Mouse (Mus musculus): ENCODE results near the gene Hus1b. TPM values are rescaled to one million over a fixed set of nuclear protein-coding genes. Genes with fewer than 3 reads are reported as not detected.

The Hus1b gene
- total and polyA plus RNA-seq, 3 experiments = 7.3 to 17.8 (median 9.0) TPM

DNA sequence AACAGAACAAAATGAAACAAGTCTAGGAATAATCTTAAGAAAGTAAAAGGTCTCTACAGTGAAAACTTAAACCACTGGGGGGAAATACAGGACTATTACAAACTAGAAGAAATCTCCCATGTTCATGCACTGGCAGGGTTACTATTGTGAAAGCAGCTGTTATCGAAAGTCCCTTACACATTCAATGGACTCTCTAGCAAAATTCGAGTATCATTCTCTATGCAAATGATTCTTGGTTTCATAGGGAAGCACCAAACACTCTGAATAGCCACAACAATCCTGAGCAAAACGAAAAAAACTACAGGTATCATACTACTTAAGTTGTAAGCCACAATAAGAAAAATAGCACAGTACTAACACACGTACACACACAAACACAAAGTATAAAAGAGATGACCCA is 25.6 kb downstream of the Hus1b start:
- peaks cover 0 to 21% of the 10 kb centered on the region in 2 experiments; a peak in 2 of 4 replicates for H3K4me1 ChIP-seq (ENCODE audit: control insufficient read depth in 1 of 2, insufficient read depth in 2 of 2)

GRCm38 (mm10) chr13:30913757-30914156 is 33.8 kb downstream of the Hus1b start:
- Histone ChIP-seq H3K9ac (ENCODE audit: insufficient read depth, low read depth) (no peak overlapping the region), H3K4me1 (ENCODE audit: control insufficient read depth in 1 of 2, insufficient read depth in 2 of 2) (peaks cover 6 to 22% of the 10 kb centered on the region in 2 experiments; a peak in 3 of 4 replicates), H3K9me3 (replicated peaks; ENCODE audit: low read length) (no peaks in the 10 kb centered on the region), H3K27me3 (replicated peaks) (no peaks in the 10 kb centered on the region), H3K79me2 (replicated peaks; ENCODE audit: control insufficient read depth, extremely low read depth, insufficient read depth, poor library complexity, severe bottlenecking) (no peaks in the 10 kb centered on the region), H3K4me2 (ENCODE audit: insufficient read depth, low read depth, poor library complexity, severe bottlenecking) (no peak overlapping the region), H3K4me3 (replicated peaks in 1 of 3; ENCODE audit: low read depth in 2 of 3, low read length in 2 of 3, poor library complexity in 1 of 3) (no peak overlapping the region), H3K27ac (ENCODE audit: insufficient read depth, low read depth) (no peak overlapping the region), H3K36me3 (replicated peaks in 1 of 2; ENCODE audit: control insufficient read depth in 1 of 2, insufficient read depth in 1 of 2, low read length in 1 of 2) (peaks cover 9 to 40% of the 10 kb centered on the region in 2 experiments)
- in situ Hi-C loops (cut with MboI; ENCODE audit: low pct_ligation_motif_present, low pct_unique_long_range_greater_than_20kb, low sequenced_read_pairs) (no loop called here), dilution Hi-C loops (cut with MboI; ENCODE audit: extremely low pct_ligation_motif_present, extremely low pct_unique_long_range_greater_than_20kb, low sequenced_read_pairs) (no loop called here)
- TF ChIP-seq JUND (conservative IDR thresholded peaks at IDR 0.05; ENCODE audit: low read depth, low read length) (0 out of 2 replicates have a peak, but pooled peaks have one; percentile 8), NELFE (IDR thresholded peaks at IDR 0.05; ENCODE audit: low read depth, low read length) (no peak)
- peak; percentile 33 for DNase-seq (ENCODE audit: extremely low read depth)

More for the DNA sequence above, 25.6 kb downstream of the Hus1b start:
- no peak overlapping the region for H3K27ac ChIP-seq (ENCODE audit: insufficient read depth, low read depth)
- dilution Hi-C loops (cut with MboI; ENCODE audit: extremely low pct_ligation_motif_present, extremely low pct_unique_long_range_greater_than_20kb, low sequenced_read_pairs) = no loop called here
- no peak overlapping the region for H3K4me2 ChIP-seq (ENCODE audit: insufficient read depth, low read depth, poor library complexity, severe bottlenecking)
- in situ Hi-C loops (cut with MboI; ENCODE audit: low pct_ligation_motif_present, low pct_unique_long_range_greater_than_20kb, low sequenced_read_pairs) = no loop called here
- no peaks in the 10 kb centered on the region for H3K9me3 ChIP-seq (replicated peaks; ENCODE audit: low read length)
- no peak overlapping the region for H3K4me3 ChIP-seq (replicated peaks in 1 of 3; ENCODE audit: low read depth in 2 of 3, low read length in 2 of 3, poor library complexity in 1 of 3)
- H3K36me3 ChIP-seq (replicated peaks in 1 of 2; ENCODE audit: control insufficient read depth in 1 of 2, insufficient read depth in 1 of 2, low read length in 1 of 2) = peaks cover 11 to 43% of the 10 kb centered on the region in 2 experiments
- peak; percentile 29 for DNase-seq (ENCODE audit: extremely low read depth)
- TF ChIP-seq CTCF (conservative IDR thresholded peaks at IDR 0.05 in 1 of 2, IDR thresholded peaks at IDR 0.05 in 1 of 2; ENCODE audit: low read depth in 2 of 2, low read length in 2 of 2) (peak in 1 of 2 experiments; percentile 30; a peak in 1 of 4 replicates), EP300 (IDR thresholded peaks at IDR 0.05; ENCODE audit: low read length) (peak; percentile 41), TBP (conservative IDR thresholded peaks at IDR 0.05; ENCODE audit: low read depth, low read length) (0 out of 2 replicates have a peak, but pooled peaks have one; percentile 50), CHD2 (IDR thresholded peaks at IDR 0.05; ENCODE audit: low read length) (0 out of 2 replicates have a peak, but pooled peaks have one; percentile 23), RAD21 (IDR thresholded peaks at IDR 0.05; ENCODE audit: low read depth, low read length) (peak; percentile 33), SMC3 (IDR thresholded peaks at IDR 0.05; ENCODE audit: low read depth, low read length) (0 out of 2 replicates have a peak, but pooled peaks have one; percentile 11), IRF4 (IDR thresholded peaks at IDR 0.05; ENCODE audit: low read depth, low read length) (peak; percentile 67), POLR2A (IDR thresholded peaks at IDR 0.05; ENCODE audit: low read depth, low read length) (no peak), JUND (conservative IDR thresholded peaks at IDR 0.05; ENCODE audit: low read depth, low read length) (no peak), ZNF384 (IDR thresholded peaks at IDR 0.05; ENCODE audit: low read depth, low read length) (peak; percentile 27; the same call in 1 of the 2 replicates)
- H3K9ac ChIP-seq (ENCODE audit: insufficient read depth, low read depth) = no peak overlapping the region
- H3K79me2 ChIP-seq (replicated peaks; ENCODE audit: control insufficient read depth, extremely low read depth, insufficient read depth, poor library complexity, severe bottlenecking) = 0 out of 2 replicates have a peak, but pooled peaks cover 2% of the 10 kb centered on the region
- H3K27me3 ChIP-seq (replicated peaks) = no peaks in the 10 kb centered on the region

- in situ Hi-C loops (cut with MboI; ENCODE audit: low pct_ligation_motif_present, low pct_unique_long_range_greater_than_20kb, low sequenced_read_pairs) = no loop called here
- TF ChIP-seq ZKSCAN1 (IDR thresholded peaks at IDR 0.05; ENCODE audit: borderline replicate concordance, low read depth, low read length) (no peak), MXI1 (IDR thresholded peaks at IDR 0.05; ENCODE audit: low read depth, low read length) (no peak), PAX5 (IDR thresholded peaks at IDR 0.05; ENCODE audit: low read length) (no peak), BHLHE40 (IDR thresholded peaks at IDR 0.05; ENCODE audit: low read depth, low read length) (no peak), EP300 (IDR thresholded peaks at IDR 0.05; ENCODE audit: low read length) (no peak), POLR2A (IDR thresholded peaks at IDR 0.05; ENCODE audit: low read depth, low read length) (no peak), POLR2AphosphoS2 (IDR thresholded peaks at IDR 0.05; ENCODE audit: low read depth, low read length) (no peak), SIN3A (IDR thresholded peaks at IDR 0.05; ENCODE audit: low read length) (no peak), JUN (IDR thresholded peaks at IDR 0.05; ENCODE audit: insufficient read depth, low read depth, low read length) (no peak), TCF12 (IDR thresholded peaks at IDR 0.05; ENCODE audit: low read depth, low read length) (no peak), ZC3H11A (IDR thresholded peaks at IDR 0.05; ENCODE audit: low read depth, low read length) (no peak), JUND (conservative IDR thresholded peaks at IDR 0.05; ENCODE audit: low read depth, low read length) (no peak), ELF1 (IDR thresholded peaks at IDR 0.05; ENCODE audit: low read depth, low read length) (no peak), GABPA (IDR thresholded peaks at IDR 0.05; ENCODE audit: insufficient replicate concordance, low read depth, low read length) (no peak), NELFE (IDR thresholded peaks at IDR 0.05; ENCODE audit: low read depth, low read length) (no peak), MAFK (IDR thresholded peaks at IDR 0.05; ENCODE audit: insufficient replicate concordance, low read length) (no peak), TBP (conservative IDR thresholded peaks at IDR 0.05; ENCODE audit: low read depth, low read length) (no peak), CTCF (conservative IDR thresholded peaks at IDR 0.05 in 1 of 2, IDR thresholded peaks at IDR 0.05 in 1 of 2; ENCODE audit: low read depth in 2 of 2, low read length in 2 of 2) (no peak), MEF2A (IDR thresholded peaks at IDR 0.05; ENCODE audit: borderline replicate concordance, low read depth, low read length) (no peak)
- H3K36me3 ChIP-seq (replicated peaks in 1 of 2; ENCODE audit: control insufficient read depth in 1 of 2, insufficient read depth in 1 of 2, low read length in 1 of 2) = peaks cover 12 to 43% of the 10 kb centered on the region in 2 experiments
These were observed 34.5 kb downstream of the Hus1b start for GRCm38 (mm10) chr13:30913028-30913427.

More at GRCm38 (mm10) chr13:30913028-30913427, 34.5 kb downstream of the Hus1b start:
- dilution Hi-C loops (cut with MboI; ENCODE audit: extremely low pct_ligation_motif_present, extremely low pct_unique_long_range_greater_than_20kb, low sequenced_read_pairs) = no loop called here
- DNase-seq (ENCODE audit: extremely low read depth) = no peak
- Histone ChIP-seq H3K79me2 (replicated peaks; ENCODE audit: control insufficient read depth, extremely low read depth, insufficient read depth, poor library complexity, severe bottlenecking) (no peaks in the 10 kb centered on the region), H3K9ac (ENCODE audit: insufficient read depth, low read depth) (no peak overlapping the region), H3K27me3 (replicated peaks) (no peaks in the 10 kb centered on the region), H3K27ac (ENCODE audit: insufficient read depth, low read depth) (0 out of 2 replicates have a peak overlapping the region, but pooled peaks have one; percentile 31), H3K4me3 (replicated peaks in 1 of 3; ENCODE audit: low read depth in 2 of 3, low read length in 2 of 3, poor library complexity in 1 of 3) (no peak overlapping the region), H3K4me1 (ENCODE audit: control insufficient read depth in 1 of 2, insufficient read depth in 2 of 2) (peaks cover 6 to 22% of the 10 kb centered on the region in 2 experiments; a peak in 3 of 4 replicates), H3K9me3 (replicated peaks; ENCODE audit: low read length) (no peaks in the 10 kb centered on the region), H3K4me2 (ENCODE audit: insufficient read depth, low read depth, poor library complexity, severe bottlenecking) (no peak overlapping the region)
